Mouse (Mus musculus) liver, postnatal 0 days (tissue): ENCODE data around the gene Tap1. TPM values are rescaled to one million over a fixed set of nuclear protein-coding genes. Genes with fewer than 3 reads are reported as not detected.

Experiments
- ATAC-seq: fragments of 200-750 bp; cut with Nextera tagmentation; 2 replicates; pipeline ENCODE4 v1.8.0; 2017; ENCODE audit warnings: mild to moderate bottlenecking, moderate library complexity
- DNase-seq: peaks from one replicate; pipeline ENCODE4 v3.0.0-alpha.2; 2016
- H3K27ac ChIP-seq: fragments of 300-500 bp; sonication (generic); 2 replicates; pipeline ENCODE4 v1.5.1; 2014; ENCODE audit warnings: antibody characterized with exemption, moderate library complexity, mild to moderate bottlenecking, low read depth
- H3K27me3 ChIP-seq: fragments of 300-500 bp; sonication (generic); 2 replicates; pipeline ENCODE4 v1.6.1; 2014; ENCODE audit warnings: low read length, control low read depth, mixed read lengths; ENCODE audit not compliant: insufficient read depth
- H3K36me3 ChIP-seq: fragments of 300-500 bp; sonication (generic); replicated peaks from 2 replicates; pipeline ENCODE4 v1.6.1; 2014; ENCODE audit warnings: mild to moderate bottlenecking, control low read depth, low read length, moderate library complexity, mixed read lengths; ENCODE audit not compliant: insufficient read depth
- H3K4me1 ChIP-seq: fragments of 300-500 bp; sonication (generic); 2 replicates; pipeline ENCODE4 v1.6.1; 2014; ENCODE audit warnings: antibody characterized with exemption, mild to moderate bottlenecking, control low read depth; ENCODE audit not compliant: insufficient read depth
- H3K4me2 ChIP-seq: fragments of 300-500 bp; sonication (generic); 2 replicates; pipeline ENCODE4 v1.6.1; 2014; ENCODE audit warnings: low read depth, mild to moderate bottlenecking, low read length, moderate library complexity, mixed read lengths
- H3K4me3 ChIP-seq: fragments of 300-500 bp; sonication (generic); 2 replicates; pipeline ENCODE4 v1.5.1; 2014; ENCODE audit warnings: low read depth, low read length
- H3K9ac ChIP-seq: fragments of 300-500 bp; sonication (generic); replicated peaks from 2 replicates; pipeline ENCODE4 v1.6.1; 2014; ENCODE audit warnings: mild to moderate bottlenecking, moderate library complexity
- H3K9me3 ChIP-seq: fragments of 300-500 bp; sonication (generic); 2 replicates; pipeline ENCODE4 v1.6.1; 2016; ENCODE audit warnings: mild to moderate bottlenecking, control low read depth, low read length, mixed read lengths
- CTCF ChIP-seq: sonication (generic); IDR thresholded peaks from 2 replicates; pipeline ENCODE4 v1.5.1; 2016; ENCODE audit warnings: antibody characterized with exemption, low read depth
- EP300 ChIP-seq: IDR thresholded peaks from 2 replicates; pipeline ENCODE4 v1.6.1; 2016; ENCODE audit warnings: antibody characterized with exemption, low read depth, mild to moderate bottlenecking
- WGBS: fragments of 180-500 bp; shearing (Covaris S2); extraction: QIAGEN DNeasy Blood & Tissue Kit; methylation state at CpG from one replicate; pipeline ENCODE4 v1.1.7; 2014; ENCODE audit not compliant: insufficient replicate concordance; 5-methylcytosine and 5-hydroxymethylcytosine counted together
- polyA plus RNA-seq: library from polyadenylated mRNA; unstranded; fragments of >200 nt; fragmentation: Nextera tagmentation; extraction: Ambion mirVana; gene quantifications from 2 replicates; pipeline ENCODE4 v1.2.1, GENCODE M21; 2015

The Tap1 gene
- polyA plus RNA-seq, 1 experiment from 2014 or later, result 8.8 TPM

DNA sequence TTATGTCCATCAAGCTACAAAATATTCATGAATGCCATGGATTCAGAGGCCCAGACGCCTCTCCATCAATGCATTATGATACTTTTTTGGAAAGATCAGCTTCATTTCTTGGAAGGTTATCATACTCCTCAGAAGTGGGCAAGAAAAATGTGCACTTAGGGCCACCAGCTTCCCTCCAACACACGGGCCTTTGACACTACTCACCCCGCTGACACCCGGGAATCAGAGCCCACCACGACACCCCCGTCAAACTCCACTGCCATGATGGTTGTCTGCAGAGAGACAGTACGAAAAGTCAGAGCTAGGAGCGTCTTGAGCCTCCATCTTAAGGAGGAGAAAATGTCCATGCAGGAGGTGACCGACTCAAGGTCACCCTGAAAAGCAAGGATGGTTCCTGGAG is 1.8 kb upstream of the Tap1 start:
- Histone ChIP-seq H3K27me3 (no peaks in the 10 kb centered on the region), H3K4me1 (peaks cover 22% of the 10 kb centered on the region), H3K36me3 (peaks cover 10% of the 10 kb centered on the region; the same call in 1 of the 2 replicates), H3K9ac (no peak overlapping the region), H3K27ac (no peak overlapping the region), H3K4me2 (no peak overlapping the region), H3K4me3 (no peak overlapping the region), H3K9me3 (no peaks in the 10 kb centered on the region)
- DNase-seq (no peak), ATAC-seq (no peak)
- TF ChIP-seq CTCF, result no peak
- no peak for TF ChIP-seq EP300
- 84% methylated on average over 9 of the region's 9 CpGs for WGBS

- no peak for DNase-seq
- Histone ChIP-seq H3K27me3 (no peaks in the 10 kb centered on the region), H3K36me3 (peaks cover 19% of the 10 kb centered on the region; the same call in 1 of the 2 replicates), H3K4me2 (peak overlapping the region; percentile 95), H3K4me3 (peak overlapping the region; percentile 72), H3K27ac (peak overlapping the region; percentile 79), H3K9ac (peak overlapping the region; percentile 77), H3K4me1 (peaks cover 16% of the 10 kb centered on the region), H3K9me3 (no peaks in the 10 kb centered on the region)
- TF ChIP-seq EP300 (no peak), CTCF (no peak)
- ATAC-seq, result peak; percentile 28
- under 1% methylated on average over 14 of the region's 14 CpGs for WGBS
Observed at GRCm38 (mm10) chr17:34186885-34187260, 480 bp upstream of the Tap1 start.

DNA sequence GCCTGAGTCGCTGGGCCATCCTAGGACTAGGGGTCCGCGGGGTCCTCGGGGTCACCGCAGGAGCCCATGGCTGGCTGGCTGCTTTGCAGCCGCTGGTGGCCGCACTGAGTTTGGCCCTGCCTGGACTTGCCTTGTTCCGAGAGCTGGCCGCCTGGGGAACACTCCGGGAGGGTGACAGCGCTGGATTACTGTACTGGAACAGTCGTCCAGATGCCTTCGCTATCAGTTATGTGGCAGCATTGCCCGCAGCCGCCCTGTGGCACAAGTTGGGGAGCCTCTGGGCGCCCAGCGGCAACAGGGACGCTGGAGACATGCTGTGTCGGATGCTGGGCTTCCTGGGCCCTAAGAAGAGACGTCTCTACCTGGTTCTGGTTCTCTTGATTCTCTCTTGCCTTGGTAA is 657 bp downstream of the Tap1 start:
- Histone ChIP-seq H3K4me1 (peaks cover 16% of the 10 kb centered on the region), H3K9ac (peak overlapping the region; percentile 77), H3K4me2 (peak overlapping the region; percentile 95), H3K9me3 (no peaks in the 10 kb centered on the region), H3K36me3 (peaks cover 21% of the 10 kb centered on the region), H3K4me3 (peak overlapping the region; percentile 72), H3K27ac (peak overlapping the region; percentile 79), H3K27me3 (no peaks in the 10 kb centered on the region)
- no peak for TF ChIP-seq CTCF
- DNase-seq, result peak; percentile 57
- 2% methylated on average over 20 of the region's 20 CpGs for WGBS
- ATAC-seq, result peak; percentile 49

DNA sequence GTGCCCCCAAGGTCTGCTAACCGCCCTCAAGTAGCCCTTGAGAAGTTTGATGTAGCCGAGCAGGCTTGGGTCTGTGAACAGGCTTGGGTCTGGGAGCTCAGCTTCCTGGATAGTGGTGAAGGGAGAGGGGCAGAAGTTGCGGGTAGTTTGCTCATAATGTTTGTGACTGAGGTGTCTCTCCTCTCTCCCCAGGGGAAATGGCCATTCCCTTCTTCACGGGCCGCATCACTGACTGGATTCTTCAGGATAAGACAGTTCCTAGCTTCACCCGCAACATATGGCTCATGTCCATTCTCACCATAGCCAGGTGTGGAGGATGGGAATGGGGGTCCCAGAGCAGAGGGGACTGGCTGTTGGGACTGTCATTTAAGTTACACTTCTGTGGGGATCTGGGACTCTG is 1.6 kb downstream of the Tap1 start:
- no peak for DNase-seq
- no peak overlapping the region for H3K4me3 ChIP-seq
- H3K4me2 ChIP-seq, result peak overlapping the region; percentile 41
- H3K36me3 ChIP-seq, result peaks cover 24% of the 10 kb centered on the region
- H3K27ac ChIP-seq, result no peak overlapping the region
- no peaks in the 10 kb centered on the region for H3K27me3 ChIP-seq
- no peak for TF ChIP-seq EP300
- TF ChIP-seq CTCF, result no peak
- 68% methylated on average over 6 of the region's 6 CpGs for WGBS
- ATAC-seq, result no peak
- H3K9ac ChIP-seq, result no peak overlapping the region
- peaks cover 16% of the 10 kb centered on the region for H3K4me1 ChIP-seq
- H3K9me3 ChIP-seq, result no peaks in the 10 kb centered on the region

DNA sequence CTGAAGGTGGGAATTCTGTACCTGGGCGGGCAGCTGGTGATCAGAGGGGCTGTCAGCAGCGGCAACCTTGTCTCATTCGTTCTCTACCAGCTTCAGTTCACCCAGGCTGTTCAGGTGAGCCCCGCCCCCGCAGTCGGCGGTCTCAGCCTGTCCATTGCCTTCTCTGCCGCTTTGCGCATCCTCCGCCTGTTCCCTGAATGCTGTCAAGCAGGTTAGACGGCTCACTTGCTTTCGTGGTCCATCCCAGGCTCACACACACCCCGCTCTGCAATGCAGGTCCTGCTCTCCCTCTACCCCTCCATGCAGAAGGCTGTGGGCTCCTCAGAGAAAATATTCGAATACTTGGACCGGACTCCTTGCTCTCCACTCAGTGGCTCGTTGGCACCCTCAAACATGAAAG is 5.5 kb downstream of the Tap1 start:
- Histone ChIP-seq H3K27ac (no peak overlapping the region), H3K4me3 (no peak overlapping the region), H3K9ac (no peak overlapping the region), H3K4me1 (peaks cover 10% of the 10 kb centered on the region), H3K9me3 (no peaks in the 10 kb centered on the region), H3K36me3 (peaks cover 37% of the 10 kb centered on the region), H3K4me2 (no peak overlapping the region), H3K27me3 (peaks cover 3% of the 10 kb centered on the region; the same call in 1 of the 2 replicates)
- no peak for ATAC-seq
- 55% methylated on average over 16 of the region's 16 CpGs for WGBS
- DNase-seq, result no peak
- TF ChIP-seq EP300 (no peak), CTCF (no peak)

DNA sequence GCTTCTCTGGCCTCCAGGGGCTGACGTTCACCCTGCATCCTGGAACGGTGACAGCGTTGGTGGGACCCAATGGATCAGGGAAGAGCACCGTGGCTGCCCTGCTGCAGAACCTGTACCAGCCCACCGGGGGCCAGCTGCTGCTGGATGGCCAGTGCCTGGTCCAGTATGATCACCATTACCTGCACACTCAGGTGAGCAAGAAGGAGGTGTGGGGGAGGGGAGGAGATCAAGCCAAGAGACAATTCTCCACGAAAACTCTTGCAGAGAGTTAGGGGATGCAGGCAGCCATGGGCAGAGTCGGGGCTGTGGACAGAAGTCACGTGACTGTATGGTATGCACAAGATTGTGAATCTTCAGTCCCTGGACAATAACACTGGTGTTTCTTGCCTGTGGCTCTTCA is 6.1 kb downstream of the Tap1 start:
- H3K4me2 ChIP-seq, result no peak overlapping the region
- H3K9me3 ChIP-seq, result no peaks in the 10 kb centered on the region
- ATAC-seq (no peak), DNase-seq (no peak)
- no peak overlapping the region for H3K27ac ChIP-seq
- no peak for TF ChIP-seq EP300
- no peak for TF ChIP-seq CTCF
- H3K4me1 ChIP-seq, result peaks cover 10% of the 10 kb centered on the region
- H3K4me3 ChIP-seq, result no peak overlapping the region
- WGBS, result 67% methylated on average over 8 of the region's 8 CpGs
- H3K9ac ChIP-seq, result no peak overlapping the region
- H3K27me3 ChIP-seq, result peaks cover 3% of the 10 kb centered on the region; the same call in 1 of the 2 replicates
- peaks cover 37% of the 10 kb centered on the region for H3K36me3 ChIP-seq

DNA sequence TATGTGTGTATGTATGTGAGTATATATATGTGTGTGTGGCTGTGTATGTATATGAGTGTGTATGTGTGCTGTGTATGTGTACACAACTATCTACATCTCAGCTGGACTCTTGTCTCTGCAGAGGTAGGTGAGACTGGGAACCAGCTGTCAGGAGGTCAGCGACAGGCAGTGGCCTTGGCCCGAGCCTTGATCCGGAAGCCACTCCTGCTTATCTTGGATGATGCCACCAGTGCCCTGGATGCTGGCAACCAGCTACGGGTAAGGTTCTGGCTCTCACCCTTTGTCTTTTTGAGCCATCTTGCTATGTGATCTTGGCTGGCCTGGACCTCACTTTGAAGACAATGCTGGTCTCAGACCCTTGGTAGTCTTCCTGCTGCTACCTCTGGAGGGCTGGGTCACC is 7.4 kb downstream of the Tap1 start:
- DNase-seq, result no peak
- 79% methylated on average over 4 of the region's 4 CpGs for WGBS

More for the DNA sequence above, 7.4 kb downstream of the Tap1 start:
- Histone ChIP-seq H3K9me3 (no peaks in the 10 kb centered on the region), H3K9ac (no peak overlapping the region), H3K27ac (no peak overlapping the region), H3K4me2 (no peak overlapping the region), H3K36me3 (peaks cover 34% of the 10 kb centered on the region), H3K4me3 (no peak overlapping the region), H3K4me1 (peaks cover 9% of the 10 kb centered on the region), H3K27me3 (peaks cover 3% of the 10 kb centered on the region; the same call in 1 of the 2 replicates)
- no peak for ATAC-seq
- TF ChIP-seq EP300 (no peak), CTCF (no peak)
